Mouse (Mus musculus) embryonic fibroblast, embryonic 13.5 days (primary cell): ENCODE results near the gene Barhl1.

Experiments used
- CTCF ChIP-seq: IDR thresholded peaks from 2 replicates; pipeline ENCODE4 v1.5.1; 2011; ENCODE audit warnings: mild to moderate bottlenecking, control low read depth, low read length, moderate library complexity, borderline replicate concordance; ENCODE audit not compliant: insufficient read depth
- POLR2A ChIP-seq: IDR thresholded peaks from 2 replicates; pipeline ENCODE4 v1.6.1; 2011; ENCODE audit warnings: low read depth, mild to moderate bottlenecking, control low read depth, low read length, moderate library complexity

GRCm38 (mm10) chr2:28909186-28909817, 7.2 kb downstream of the Barhl1 start:
- TF ChIP-seq POLR2A: no peak
- TF ChIP-seq CTCF: no peak
